Mouse (Mus musculus): ENCODE data around the gene Cd163l1.

Cd163l1 gene

GRCm38 (mm10) chr7:140217967-140218366 lies at the start of gene Cd163l1:
Cd163l1 (plus strand) TSS chr7:140218267.
- no peak for DNase-seq (ENCODE audit: low read depth, low spot score)

DNA sequence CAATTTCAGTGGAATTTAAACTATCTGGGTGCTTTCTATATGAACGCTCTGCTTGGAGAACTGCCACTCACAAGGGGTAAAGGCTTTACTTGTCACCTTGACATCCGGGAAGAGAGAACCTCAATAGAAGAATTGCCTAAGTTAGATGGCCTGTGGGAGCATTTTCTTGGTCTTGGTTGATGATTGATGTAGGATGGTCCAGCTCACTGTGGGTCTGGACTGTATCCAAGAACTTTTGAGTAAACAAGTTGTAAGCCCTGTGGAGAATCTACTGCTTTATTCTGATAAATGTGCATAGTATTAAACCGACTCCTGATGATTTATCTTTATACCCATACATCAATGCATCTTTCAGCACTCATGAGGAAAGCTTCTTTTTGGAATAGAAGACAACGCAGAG lies 48.7 kb upstream of the Cd163l1 start:
- DNase-seq (ENCODE audit: low read depth, low spot score) = no peak

DNA sequence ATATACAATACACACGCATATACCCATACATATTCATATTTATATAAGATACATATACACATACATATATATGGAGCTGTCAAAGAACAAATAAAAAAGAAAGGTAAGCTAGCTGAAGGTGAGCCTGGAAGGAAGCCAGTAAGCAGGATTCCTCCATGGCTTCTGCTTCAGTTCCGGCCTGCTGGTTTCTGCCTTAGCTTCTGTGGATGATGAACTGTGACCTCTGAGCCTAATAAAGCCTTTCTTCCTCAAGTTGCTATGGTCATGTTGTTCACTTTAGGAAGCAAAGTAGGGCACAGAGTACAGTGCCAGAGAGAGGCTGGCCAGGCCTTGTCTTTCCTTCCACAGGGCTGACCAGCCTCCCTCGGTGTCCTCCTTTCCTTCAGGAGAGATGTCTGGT lies 47.2 kb upstream of the Cd163l1 start:
- DNase-seq (ENCODE audit: low read depth, low spot score) = no peak

DNA sequence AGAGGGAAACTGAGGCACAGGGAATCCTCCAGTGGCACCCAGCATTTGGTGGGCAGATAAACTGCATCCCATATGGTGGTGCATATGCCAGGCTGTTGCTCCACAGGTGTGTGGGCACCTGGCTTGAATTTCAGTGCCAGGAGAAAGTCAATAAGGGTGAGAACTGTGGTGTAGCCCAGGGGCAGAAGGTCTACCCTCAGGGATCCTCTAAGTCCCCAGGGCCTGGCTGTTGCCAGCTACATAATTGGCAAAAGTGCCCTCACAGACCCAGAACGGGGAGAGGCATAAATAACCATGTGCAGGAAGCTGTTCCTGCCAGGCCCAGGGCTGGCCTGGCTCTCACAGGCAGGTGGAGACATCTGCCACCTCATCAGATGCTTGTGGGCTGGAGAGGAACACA lies 45.1 kb upstream of the Cd163l1 start, which contains the start of gene Olfr523:
Gene Olfr523 (plus strand): TSS at position 282 of the 400 bp plus-strand sequence.
- DNase-seq (ENCODE audit: low read depth, low spot score) = no peak

DNA sequence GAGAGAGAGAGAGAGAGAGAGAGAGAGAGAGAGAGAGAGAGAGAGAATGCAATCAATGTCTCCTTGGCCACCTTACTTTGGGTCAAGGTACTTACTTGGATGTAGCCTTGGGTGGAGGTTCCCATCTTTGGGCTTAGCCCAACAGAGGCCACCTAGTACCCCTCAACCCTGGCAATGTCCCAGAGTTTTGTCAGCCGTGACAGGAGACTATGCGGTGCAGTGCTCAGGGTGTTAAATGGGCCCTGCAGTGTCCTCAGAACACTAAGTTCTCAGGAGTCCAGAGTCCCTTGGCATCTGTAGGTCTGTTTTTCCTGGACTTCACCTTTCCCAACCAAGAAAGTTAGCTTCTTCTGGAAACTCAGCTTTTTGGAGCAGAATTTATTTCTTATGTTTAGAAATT lies 38.9 kb upstream of the Cd163l1 start:
- DNase-seq (ENCODE audit: low read depth, low spot score) = no peak

- no peak for DNase-seq (ENCODE audit: low read depth, low spot score)
Observed at GRCm38 (mm10) chr7:140180692-140181091, 37.4 kb upstream of the Cd163l1 start.

DNA sequence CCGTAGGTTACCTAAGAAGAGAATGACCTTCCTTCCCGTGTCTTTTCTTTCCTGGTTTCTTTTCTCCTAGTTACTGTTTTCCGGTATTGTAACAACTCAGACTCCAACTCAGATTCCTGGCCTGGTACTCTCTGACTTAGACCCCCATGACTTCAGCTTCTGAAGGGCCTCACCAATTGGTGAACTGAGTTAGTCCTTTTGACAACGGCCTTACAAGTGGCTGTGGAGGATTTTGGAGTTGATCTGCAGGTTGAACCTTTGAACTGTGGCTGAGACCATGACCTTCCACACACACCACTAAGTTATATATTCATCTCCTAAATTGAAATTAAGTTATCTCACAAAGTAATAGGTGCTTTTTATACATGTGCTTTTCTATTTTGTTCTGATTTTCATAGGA lies 33.9 kb upstream of the Cd163l1 start:
- DNase-seq (ENCODE audit: low read depth, low spot score) = no peak

DNA sequence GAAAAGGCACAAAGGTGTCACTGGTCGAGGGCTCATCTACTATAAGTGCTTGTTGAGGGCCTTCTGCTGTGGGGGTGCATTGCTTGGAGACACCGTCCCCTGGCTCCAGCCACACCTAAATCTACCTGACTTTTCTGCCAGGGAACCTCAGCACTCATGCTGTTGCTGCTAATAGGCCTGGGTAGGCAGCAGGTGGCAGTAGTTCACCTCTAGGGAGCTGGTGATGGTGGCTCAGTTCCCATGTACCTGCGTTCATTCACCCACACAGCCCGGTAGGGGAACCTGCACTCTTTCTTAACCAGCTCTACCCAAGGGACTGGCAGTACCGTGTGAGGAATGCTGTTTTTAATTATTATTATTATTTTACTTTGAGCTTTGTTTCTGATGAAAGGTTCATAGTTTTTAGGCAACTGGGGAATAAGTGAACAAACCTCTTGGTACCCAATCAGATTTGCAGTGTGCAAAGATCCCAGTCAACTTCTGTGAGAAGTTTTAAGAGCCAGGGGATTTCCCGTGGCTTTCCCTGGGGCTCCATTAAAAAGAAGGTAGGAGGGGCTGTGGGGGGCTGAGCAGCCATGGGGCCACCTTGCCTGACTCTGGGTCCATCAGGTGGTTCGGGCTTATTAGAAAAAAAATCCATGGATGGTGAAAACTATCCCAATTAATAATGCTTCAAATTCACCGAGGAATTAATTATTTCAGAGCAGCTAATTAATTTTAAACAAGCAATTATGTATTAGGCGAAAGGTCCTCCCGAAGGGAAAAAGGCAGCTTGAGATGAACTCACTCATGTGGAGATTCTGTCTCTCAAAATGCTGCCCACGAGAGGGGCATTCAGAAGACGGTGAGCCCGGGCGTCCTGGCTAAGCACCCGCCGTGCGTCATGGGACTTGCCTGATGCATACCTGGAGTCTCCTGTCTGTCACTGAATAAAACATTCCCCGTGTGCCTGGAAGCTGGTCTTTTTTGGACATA lies 31.1 kb upstream of the Cd163l1 start:
- peak; percentile 49 for DNase-seq (ENCODE audit: low read depth, low spot score)

DNA sequence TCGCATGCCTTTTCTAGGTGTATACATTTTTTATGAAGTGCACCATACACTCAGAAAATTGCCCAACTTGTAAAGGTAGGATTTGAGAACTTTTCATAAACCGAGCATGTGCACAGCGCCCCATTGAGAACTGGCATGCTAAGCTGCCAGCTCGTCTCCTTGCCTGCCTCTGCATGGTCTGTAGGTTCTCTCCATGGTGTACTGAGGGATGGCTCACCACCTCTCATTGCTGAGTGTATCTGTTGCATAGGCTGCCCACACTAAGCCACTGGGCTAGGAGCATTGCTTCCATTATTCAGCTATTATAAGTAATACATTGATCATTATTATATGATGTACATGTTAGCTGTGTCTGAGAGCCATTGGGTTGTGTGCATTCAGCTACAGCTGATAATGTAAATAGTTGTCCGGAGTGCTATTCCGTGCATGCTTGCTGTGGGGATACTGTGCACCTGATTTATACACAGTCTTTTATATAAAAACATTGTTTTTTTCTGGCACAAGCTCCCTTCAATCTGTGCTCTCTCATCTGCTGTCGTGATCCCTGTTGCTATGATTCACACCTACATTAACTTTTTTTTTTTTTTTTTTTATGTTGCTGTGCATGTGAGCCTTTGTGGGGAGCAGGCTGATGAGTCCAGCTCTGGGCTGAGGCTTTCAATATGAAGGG lies 30.2 kb upstream of the Cd163l1 start:
- DNase-seq (ENCODE audit: low read depth, low spot score) = no peak

DNA sequence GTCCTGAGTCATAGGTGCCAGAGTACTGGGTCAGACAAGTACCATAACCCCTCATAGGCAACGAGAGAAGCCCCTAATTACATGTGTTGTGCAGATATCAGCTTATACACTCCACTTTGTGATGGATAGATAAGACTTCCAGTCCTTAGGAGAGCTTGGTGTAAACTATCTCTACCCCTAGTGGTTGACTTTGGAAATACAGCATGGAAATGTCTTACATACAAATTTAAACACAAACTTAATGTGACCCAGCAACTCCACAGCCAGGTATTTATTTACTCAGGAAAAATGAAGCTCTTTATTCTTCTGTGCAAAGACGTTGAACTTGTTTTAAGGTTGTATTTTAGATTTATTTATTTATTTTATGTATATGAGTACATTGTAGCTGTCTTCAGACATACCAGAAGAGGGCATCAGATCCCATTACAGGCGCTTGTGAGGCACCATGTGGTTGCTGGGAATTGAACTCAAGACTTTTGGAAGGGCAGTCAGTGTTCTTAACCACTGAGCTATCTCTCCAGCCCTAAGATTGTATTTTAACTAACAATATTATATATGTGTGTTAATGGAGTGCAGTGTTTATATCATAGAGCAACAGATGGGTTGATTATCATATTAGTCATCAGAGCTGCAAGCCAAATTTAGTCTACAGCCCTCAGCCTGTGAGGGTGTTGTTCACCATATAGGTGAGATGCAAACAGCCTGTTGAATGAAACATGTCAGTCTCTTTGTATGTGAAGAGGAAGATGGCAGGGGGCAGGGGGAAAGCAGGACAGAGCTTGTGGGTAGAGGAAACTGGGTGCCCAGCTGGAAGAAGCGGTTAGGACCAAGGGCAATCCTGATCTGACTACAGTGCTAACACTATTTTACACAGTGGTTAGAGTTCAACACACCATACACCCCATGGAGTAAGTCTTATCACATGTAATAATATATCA lies 29.4 kb upstream of the Cd163l1 start:
- DNase-seq (ENCODE audit: low read depth, low spot score) = peak; percentile 72

DNA sequence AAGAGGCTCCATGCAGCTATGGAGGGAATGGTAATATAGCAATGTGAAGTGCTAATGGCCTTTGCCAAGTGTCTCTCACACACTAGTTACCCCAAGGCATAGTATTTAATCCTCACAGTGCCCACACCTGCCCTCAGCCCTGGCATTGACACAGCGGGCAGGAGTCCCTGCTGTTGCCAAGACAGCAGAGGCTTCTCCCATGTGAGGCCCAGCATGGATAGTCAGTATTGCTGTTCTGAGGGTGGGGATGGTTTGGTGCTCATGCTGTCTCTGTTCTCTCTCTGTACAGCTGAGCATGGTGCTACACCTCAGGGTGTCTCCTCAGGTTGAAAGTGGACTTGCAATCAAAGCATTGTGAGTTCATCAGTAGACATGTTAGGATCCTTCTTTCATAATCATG lies 27.6 kb upstream of the Cd163l1 start:
- DNase-seq (ENCODE audit: low read depth, low spot score) = no peak

DNA sequence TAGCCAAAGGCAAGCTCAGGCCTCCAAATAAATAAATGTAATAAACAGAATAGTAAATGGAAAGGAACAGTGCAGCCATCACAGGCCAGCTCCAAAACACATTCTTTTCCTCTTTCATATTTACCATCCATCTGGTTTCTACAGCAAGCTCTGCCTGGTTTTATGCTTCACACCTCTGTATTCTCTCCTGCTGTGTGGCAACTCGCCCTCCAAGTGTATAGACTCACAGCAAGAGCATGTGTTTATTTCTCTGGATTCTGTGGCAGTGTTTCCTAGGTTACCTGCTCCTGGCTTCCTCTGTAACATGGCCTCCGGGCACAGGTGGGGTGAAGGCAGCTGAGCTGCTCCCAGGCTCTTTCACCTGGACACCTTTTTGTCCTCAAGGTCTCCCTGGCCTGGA lies 25.6 kb upstream of the Cd163l1 start:
- DNase-seq (ENCODE audit: low read depth, low spot score) = peak; percentile 10

GRCm38 (mm10) chr7:140192851-140193250 lies 25.2 kb upstream of the Cd163l1 start:
- no peak for DNase-seq (ENCODE audit: low read depth, low spot score)

DNA sequence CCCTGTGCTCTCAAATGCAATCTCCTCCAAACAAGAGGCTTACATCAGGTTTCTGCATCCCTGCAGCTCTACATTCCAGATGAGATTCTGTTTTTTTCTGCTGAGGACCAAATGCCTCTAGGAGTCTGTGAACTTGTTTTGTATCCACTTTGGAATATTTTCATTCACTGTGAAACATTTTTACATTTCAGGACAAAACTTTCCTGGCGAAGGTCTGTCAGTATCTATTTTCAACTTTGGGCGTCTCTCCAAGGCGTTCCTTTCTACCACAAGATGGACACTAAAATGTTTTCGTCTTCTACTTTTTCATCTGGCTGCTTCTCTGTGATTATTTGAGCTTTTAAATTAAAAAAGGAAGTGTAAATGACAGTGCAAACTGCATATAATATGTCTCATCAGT lies 24.0 kb upstream of the Cd163l1 start:
- no peak for DNase-seq (ENCODE audit: low read depth, low spot score)

GRCm38 (mm10) chr7:140196002-140196401 lies 22.1 kb upstream of the Cd163l1 start:
- no peak for DNase-seq (ENCODE audit: low read depth, low spot score)

- DNase-seq (ENCODE audit: low read depth, low spot score) = no peak
Observed at GRCm38 (mm10) chr7:140201090-140201489, 17.0 kb upstream of the Cd163l1 start.

- DNase-seq (ENCODE audit: low read depth, low spot score) = no peak
Observed at GRCm38 (mm10) chr7:140205864-140206263, 12.2 kb upstream of the Cd163l1 start, which contains the start of gene Olfr524. Olfr524 (minus strand) TSS chr7:140205964.

GRCm38 (mm10) chr7:140206904-140207303 lies 11.2 kb upstream of the Cd163l1 start:
- no peak for DNase-seq (ENCODE audit: low read depth, low spot score)

DNA sequence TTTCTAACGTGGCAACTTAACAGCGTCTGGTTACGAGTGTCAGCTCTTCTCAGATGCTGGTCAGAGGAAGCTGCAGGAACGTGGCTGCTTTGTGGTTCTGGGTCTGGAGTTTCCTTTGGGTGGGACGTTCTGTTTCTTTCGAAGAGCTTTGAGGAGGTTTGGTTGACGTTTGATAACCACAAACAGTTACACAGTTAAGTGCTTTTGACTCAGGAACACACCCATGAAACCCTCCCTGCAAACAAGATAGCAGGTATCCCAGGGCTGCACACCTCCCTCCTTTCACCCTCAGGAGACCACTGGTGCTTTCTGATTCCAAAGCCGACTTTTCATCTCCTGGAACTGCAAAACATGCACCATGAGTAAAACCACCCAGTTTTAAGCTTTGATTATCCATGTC lies 9.9 kb upstream of the Cd163l1 start:
- DNase-seq (ENCODE audit: low read depth, low spot score) = no peak

DNA sequence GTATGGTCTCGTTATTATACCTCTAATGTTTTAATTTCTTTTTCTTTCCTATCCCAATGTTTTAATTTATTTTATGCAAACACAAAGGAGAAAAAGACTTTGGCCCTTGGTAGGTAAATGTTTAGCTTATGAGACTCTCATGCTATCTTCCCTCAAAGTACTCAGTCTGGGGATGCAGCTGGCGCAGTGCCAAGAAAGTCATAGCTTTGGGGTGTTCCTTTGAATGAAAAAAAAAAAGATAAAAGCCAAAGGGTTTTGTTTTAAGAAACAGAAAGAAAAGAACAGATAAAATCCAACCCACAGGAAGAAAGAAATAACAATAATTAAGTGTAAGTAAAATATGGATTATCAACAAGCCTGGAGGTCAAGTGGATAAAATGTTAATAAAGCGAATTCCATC lies 9.4 kb upstream of the Cd163l1 start:
- no peak for DNase-seq (ENCODE audit: low read depth, low spot score)

DNA sequence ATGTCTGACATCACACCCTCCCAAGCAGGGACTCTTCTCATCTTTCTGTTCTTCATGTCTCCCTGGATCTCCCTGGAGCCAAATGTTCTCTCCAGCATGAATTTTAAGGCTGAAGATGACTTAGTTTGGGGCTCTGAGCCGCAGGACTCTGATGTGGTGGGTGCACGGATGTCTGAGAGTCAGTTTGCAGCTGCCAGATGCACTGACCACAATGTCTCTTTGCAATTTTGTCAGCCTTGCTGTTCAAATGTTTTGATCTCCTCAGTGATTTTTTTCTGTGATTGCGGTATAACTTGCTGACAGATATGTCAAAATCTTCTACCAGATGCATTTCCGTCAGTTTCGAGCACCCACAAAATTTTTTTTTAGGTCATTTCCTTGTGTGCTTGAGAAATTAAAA lies 4.2 kb upstream of the Cd163l1 start:
- DNase-seq (ENCODE audit: low read depth, low spot score) = no peak

- DNase-seq (ENCODE audit: low read depth, low spot score) = peak; percentile 17
Observed at GRCm38 (mm10) chr7:140219268-140219667, 1.2 kb downstream of the Cd163l1 start.

All from R1 (cell line).